Mouse (Mus musculus) T-helper 2 cell (primary cell): ENCODE data around the gene Zfp771.

Experiments
- in situ Hi-C: fragments of 300-600 bp; cut with MboI, MseI; formaldehyde crosslinking; loops from one replicate; pipeline ENCODE4 v1.15.1; 2025; ENCODE audit warnings: high pct_unique_total_duplicates

Zfp771 gene

DNA sequence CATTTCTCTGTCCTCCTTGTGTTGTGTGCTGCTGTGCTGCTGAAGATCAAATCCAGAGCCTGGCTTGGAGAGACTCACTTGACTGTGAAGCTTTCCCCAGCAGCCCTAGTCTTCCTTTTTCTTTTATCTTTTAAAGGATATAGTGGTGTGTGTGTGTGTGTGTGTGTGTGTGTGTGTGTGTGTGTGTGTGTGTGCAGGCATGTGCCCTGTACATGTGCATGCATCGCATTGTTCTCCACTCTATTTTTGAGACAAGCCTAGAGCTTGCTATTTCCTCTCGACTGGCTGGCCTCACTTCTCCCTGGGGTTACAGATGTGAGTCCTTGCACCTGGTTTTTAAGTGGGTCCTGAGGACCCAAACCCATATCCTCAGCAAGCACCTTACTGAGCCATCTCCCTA is 38.1 kb downstream of the Zfp771 start:
- in situ Hi-C loops, result no loop called here

DNA sequence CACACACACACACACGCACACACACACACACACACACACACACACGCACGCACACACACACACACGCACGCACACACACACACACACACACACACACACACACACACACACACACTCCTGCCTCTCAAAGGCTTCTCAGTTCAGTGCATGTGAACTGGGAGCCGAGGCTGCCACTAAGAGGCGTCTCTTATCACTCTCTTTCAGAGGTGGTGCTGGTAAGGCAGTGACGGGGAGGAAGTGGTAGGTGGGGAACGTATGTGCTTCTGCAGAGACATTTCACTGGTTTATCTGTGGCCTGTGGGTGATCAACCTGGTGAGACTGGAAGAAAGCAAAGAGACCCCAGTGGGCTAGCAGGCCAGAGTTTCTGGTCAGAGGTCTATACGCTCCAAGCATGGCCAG is 41.1 kb downstream of the Zfp771 start:
- in situ Hi-C loops, result no loop called here

DNA sequence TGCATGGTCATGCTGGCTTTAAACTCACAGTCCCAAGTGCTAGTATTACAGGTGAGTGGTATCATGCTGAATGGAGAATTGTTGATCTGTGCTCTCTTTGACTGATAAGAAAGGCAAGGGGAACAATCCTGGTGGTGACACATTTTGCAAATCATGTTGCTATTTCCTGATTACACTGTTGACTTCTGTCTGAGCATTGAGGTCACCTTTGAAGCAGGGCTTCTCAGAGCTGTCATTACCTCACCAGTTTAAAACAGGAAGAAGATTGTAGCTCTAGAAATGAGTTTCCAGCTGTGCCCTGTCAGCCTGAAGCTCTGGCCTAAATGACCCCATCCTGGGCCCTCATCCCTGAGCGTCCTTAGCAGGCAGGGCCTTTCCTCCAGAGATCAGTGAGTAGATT is 43.9 kb downstream of the Zfp771 start:
- in situ Hi-C loops, result no loop called here

DNA sequence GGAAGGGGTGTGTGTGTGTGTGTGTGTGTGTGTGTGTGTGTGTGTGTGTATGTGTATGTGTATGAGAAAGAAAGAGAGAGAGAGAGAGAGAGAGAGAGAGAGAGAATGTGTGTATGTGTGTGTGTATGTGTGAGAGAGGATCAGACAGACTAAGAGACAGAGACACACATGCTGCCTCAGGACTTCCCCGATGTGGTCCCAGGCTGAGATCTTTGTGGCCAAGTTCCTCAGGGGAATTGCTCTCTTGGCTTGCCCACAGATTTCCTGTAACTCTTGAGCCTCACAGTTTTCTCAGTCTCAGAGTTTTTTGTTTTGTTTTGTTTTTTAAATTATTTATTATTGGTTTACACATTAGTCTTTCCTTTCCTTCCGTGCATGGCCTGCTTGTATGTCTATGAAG is 45.2 kb downstream of the Zfp771 start:
- in situ Hi-C loops, result no loop called here

DNA sequence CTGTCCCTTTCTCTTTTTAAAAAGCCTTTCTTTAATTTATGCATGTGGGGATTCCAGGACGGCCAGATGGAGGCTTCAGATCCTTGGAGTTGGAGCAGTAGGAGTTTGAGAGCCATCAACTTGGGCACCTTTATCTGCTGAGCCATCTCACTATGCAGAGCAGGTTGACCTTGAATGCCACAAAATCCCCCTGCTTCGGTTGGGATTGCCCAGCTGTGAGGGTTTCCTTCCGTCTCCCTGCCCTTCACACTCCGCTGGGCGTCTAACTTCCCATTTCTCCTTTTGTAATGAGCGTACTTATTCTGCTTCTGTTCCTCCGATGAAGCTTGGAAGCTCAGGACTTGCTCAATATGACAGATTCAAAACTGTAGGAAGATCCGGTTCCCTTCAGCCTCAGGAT is 46.1 kb downstream of the Zfp771 start:
- in situ Hi-C loops, result no loop called here

- in situ Hi-C loops, result no loop called here
These were observed 52.0 kb downstream of the Zfp771 start, which contains the start of gene Itgal for GRCm38 (mm10) chr7:127296098-127296497. Gene Itgal (plus strand): TSS chr7:127296260.

- in situ Hi-C loops, result no loop called here
These were observed 52.9 kb downstream of the Zfp771 start for GRCm38 (mm10) chr7:127296786-127297555.

GRCm38 (mm10) chr7:127297586-127298193 is 53.6 kb downstream of the Zfp771 start:
- in situ Hi-C loops, result no loop called here
